Mouse (Mus musculus) liver, adult (tissue): Measurements from ENCODE around the gene Mapkapk3.

Source experiments
- GATA4 ChIP-seq: IDR thresholded peaks from 2 replicates; pipeline ENCODE4 v1.6.1; 2014; ENCODE audit warnings: mild to moderate bottlenecking, low read length; ENCODE audit not compliant: insufficient replicate concordance

Gene Mapkapk3

DNA sequence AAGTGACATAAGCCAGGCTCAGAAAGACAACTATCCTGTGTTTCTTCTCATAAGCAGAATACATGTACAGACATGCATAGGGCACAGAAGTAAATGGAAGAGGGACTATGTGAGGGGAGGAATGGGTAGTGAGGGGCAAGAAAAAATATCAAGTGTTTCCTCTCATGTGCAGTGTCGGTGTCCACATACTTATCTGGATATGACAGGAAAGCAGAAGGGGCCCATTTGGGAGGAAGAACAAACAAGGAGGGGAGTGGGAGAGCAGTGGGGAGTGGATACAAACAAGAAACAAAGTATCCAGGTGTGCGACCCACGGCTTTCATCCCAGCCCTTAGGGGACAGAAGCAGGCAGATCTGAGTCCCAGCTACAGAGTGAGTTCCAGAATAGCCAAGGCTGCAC is 24.2 kb upstream of the Mapkapk3 start:
- no peak for TF ChIP-seq GATA4

GRCm38 (mm10) chr9:107312811-107313584 is 23.3 kb upstream of the Mapkapk3 start:
- TF ChIP-seq GATA4: no peak

DNA sequence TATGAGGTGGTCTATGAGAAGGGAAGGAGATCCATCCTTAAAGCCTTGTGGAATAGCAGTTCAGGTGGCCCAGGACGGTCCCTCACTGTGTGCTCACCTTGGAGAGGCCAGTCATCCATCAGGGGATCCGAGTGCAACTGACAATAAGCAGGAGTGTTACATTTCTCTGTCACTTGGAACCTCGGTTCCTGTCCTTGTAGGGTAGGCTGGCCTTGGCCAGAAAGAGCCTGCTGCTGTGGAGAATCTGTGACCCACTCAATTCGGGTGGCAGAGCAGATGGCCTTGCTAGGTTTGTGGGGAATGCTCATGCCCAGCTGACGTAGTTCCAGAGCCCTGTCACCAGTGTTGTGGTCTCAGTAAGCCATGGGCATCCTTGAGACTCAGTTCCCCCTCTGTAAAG is 19.9 kb upstream of the Mapkapk3 start:
- TF ChIP-seq GATA4: no peak

- TF ChIP-seq GATA4: no peak
Measured at GRCm38 (mm10) chr9:107309171-107309570, 19.5 kb upstream of the Mapkapk3 start.

DNA sequence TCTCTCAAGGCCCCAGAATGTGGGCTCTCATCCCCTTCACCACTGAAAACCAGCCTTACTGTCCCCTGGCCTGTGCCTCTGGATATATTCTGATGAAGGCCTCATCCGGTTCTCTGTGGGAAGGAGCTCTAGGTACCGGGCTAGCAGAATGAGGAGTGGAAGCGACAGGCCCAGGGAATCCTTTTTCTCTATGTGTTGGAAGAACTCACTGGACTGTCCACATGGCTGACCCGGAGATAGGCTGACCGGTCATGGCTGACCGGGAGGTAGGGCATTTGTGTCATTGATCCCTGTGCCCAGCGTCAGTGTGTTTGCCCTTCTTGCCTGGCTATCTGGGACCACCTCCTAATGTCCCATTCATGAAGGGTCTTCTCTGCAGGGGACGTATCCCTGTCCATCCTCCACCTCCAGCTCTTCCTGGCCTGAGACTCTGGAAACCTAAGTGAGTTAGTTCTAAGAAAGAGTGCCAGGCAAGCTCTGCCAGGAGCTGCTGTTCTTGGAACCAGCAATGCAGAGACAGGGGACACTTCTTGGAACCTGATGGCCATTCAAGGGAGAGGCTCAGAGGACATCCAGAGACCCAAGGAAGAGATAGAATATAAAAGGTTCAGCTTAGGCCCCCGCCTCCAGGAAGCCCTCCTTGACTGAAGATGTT is 18.8 kb upstream of the Mapkapk3 start:
- no peak for TF ChIP-seq GATA4

- TF ChIP-seq GATA4: no peak
Measured at GRCm38 (mm10) chr9:107307886-107308285, 18.2 kb upstream of the Mapkapk3 start.

- TF ChIP-seq GATA4: no peak
Measured at GRCm38 (mm10) chr9:107307099-107307872, 17.6 kb upstream of the Mapkapk3 start.

- no peak for TF ChIP-seq GATA4
Measured at GRCm38 (mm10) chr9:107305601-107306542, 16.2 kb upstream of the Mapkapk3 start.

GRCm38 (mm10) chr9:107305012-107305411 is 15.3 kb upstream of the Mapkapk3 start:
- no peak for TF ChIP-seq GATA4

GRCm38 (mm10) chr9:107304383-107304782 is 14.7 kb upstream of the Mapkapk3 start:
- no peak for TF ChIP-seq GATA4

DNA sequence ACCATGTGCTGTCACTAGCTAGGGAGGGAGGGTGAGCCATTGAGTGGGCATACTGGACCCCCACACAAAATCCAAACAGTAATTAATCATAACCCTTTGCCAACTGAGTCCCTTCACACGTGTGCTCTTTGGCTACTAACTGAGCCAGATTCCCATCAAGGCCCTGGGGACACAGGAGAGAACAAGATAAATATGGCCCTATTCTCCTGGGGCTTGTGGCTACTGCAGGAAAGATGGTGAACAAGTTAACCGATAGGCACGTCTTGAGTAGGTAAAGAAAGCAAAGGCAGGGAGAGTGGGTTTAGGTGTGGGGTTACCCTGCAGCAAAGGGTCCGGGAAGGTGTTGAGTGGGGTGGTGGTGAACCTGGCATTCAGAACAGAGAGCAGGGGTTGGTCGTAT is 14.2 kb upstream of the Mapkapk3 start:
- no peak for TF ChIP-seq GATA4

DNA sequence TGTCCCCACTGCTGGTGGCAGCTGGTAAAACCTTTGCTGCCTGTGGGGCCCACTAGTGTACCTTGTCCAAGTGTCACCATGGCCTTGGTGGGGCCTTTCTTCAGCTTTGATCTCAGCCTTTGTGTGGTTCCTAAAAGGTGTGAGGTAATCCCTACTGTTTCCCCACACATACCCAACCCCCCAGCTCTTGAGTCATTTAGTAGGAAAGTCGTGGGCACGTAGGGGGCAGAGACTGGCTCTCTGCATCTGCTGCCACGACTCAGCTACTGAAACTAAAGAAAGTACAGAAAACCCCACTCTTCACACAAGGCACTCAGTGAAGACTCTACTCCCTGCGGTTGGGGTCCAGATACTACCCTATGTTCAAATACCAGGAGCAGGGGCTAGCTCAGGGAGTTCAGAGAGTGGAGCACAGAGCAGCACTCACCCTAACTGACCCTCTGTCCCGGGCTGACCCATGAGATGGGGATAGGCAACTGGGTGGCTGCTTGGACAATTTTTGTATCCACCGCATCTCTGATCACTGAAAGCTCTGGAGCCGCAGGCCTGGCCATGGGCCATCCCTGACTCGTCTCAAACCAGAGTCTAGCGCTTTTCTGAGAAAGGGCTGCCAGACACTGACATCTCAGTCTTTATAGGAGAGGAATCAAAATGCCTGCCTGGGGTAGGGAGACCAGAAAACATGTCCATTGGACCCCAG is 13.6 kb upstream of the Mapkapk3 start:
- no peak for TF ChIP-seq GATA4

DNA sequence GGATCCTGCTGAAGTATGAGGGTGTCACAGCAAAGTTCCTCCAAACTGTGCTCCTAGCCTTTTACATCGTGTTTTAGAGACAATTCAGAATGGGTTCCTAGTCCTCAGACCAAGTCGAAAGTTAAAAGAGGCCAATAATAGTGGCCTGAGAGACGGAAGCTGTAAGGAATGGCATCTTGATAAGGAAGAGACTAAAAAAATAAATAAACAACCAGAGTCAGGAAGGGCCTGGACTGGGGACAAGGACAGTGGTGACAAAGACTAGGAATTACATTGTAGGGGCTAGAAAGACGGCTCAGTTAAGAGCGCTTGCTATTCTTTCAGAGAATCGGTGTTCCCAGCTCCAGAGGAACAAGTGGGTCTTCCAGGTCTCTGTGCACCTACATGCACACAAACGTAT is 12.9 kb upstream of the Mapkapk3 start:
- no peak; the same call in 1 of the 2 replicates for TF ChIP-seq GATA4
